Mouse (Mus musculus) kidney, adult 2 months (tissue): Measurements from ENCODE around the gene Tsr2.

Experiments
- CTCF ChIP-seq: fragments of 200-500 bp; conservative IDR thresholded peaks from 2 replicates; pipeline ENCODE4 v1.5.1; 2011; ENCODE audit warnings: low read depth, mild to moderate bottlenecking, control low read depth, low read length, moderate library complexity, mixed read lengths; ENCODE audit not compliant: insufficient read depth, insufficient read length
- POLR2A ChIP-seq: fragments of 200-500 bp; IDR thresholded peaks from one replicate; pipeline ENCODE4 v1.6.1; 2011; ENCODE audit warnings: low read depth, low read length, control low read depth

GRCm38 (mm10) chrX:151054489-151054888 lies 41.9 kb downstream of the Tsr2 start:
- TF ChIP-seq POLR2A (no peak), CTCF (no peak)
